Mouse (Mus musculus): ENCODE data around the gene Cela3b. TPM values are rescaled to one million over a fixed set of nuclear protein-coding genes. Genes with fewer than 3 reads are reported as not detected.
A peak's percentile ranks its signal among the peaks of the same experiment; 100 is the strongest.

Cela3b gene
- polyA plus RNA-seq, 1 experiment from 2014 or later = not detected

GRCm38 (mm10) chr4:137469845-137470692 lies 39.7 kb upstream of the Cela3b start:
- Histone ChIP-seq H3K4me3 (ENCODE audit: low read depth, low read length) (peak overlapping the region; percentile 72), H3K27me3 (replicated peaks; ENCODE audit: insufficient read depth, low read length) (no peaks in the 10 kb centered on the region), H3K27ac (ENCODE audit: low read length) (peak overlapping the region; percentile 87), H3K4me2 (replicated peaks; ENCODE audit: low read depth, low read length) (peak overlapping the region; percentile 96), H3K4me1 (ENCODE audit: insufficient read depth, low read depth, low read length) (peaks cover 21% of the 10 kb centered on the region; the same call in 1 of the 2 replicates), H3K9ac (replicated peaks; ENCODE audit: low read depth) (0 out of 2 replicates have a peak overlapping the region, but pooled peaks have one; percentile 77), H3K36me3 (ENCODE audit: insufficient read depth, low read length) (no peaks in the 10 kb centered on the region), H3K9me3 (ENCODE audit: low read length) (no peaks in the 10 kb centered on the region)
- ATAC-seq (no peak; the same call in 1 of the 2 replicates), DNase-seq (ENCODE audit: low spot score) (peak; percentile 54)
- peak; percentile 50 for TF ChIP-seq CTCF (IDR thresholded peaks at IDR 0.05)
- peak; percentile 10; the same call in 1 of the 2 replicates for TF ChIP-seq EP300 (IDR thresholded peaks at IDR 0.05)
- 37% methylated on average over 15 of the region's 15 CpGs for WGBS

GRCm38 (mm10) chr4:137469081-137469844 lies 38.9 kb upstream of the Cela3b start:
- Histone ChIP-seq H3K9ac (replicated peaks; ENCODE audit: low read depth) (peak overlapping the region; percentile 77), H3K4me1 (ENCODE audit: insufficient read depth, low read depth, low read length) (peaks cover 24% of the 10 kb centered on the region), H3K27me3 (replicated peaks; ENCODE audit: insufficient read depth, low read length) (no peaks in the 10 kb centered on the region), H3K36me3 (ENCODE audit: insufficient read depth, low read length) (no peaks in the 10 kb centered on the region), H3K27ac (ENCODE audit: low read length) (peak overlapping the region; percentile 87), H3K9me3 (ENCODE audit: low read length) (no peaks in the 10 kb centered on the region), H3K4me3 (ENCODE audit: low read depth, low read length) (peak overlapping the region; percentile 72), H3K4me2 (replicated peaks; ENCODE audit: low read depth, low read length) (peak overlapping the region; percentile 96)
- 4% methylated on average over 20 of the region's 20 CpGs for WGBS
- ATAC-seq (peak; percentile 65), DNase-seq (ENCODE audit: low spot score) (peak; percentile 82)
- TF ChIP-seq EP300 (IDR thresholded peaks at IDR 0.05) (peak; percentile 70), CTCF (IDR thresholded peaks at IDR 0.05) (peak; percentile 48)

- Histone ChIP-seq H3K9ac (replicated peaks; ENCODE audit: low read depth) (peak within 1 kb of the TSS; percentile 77), H3K4me3 (ENCODE audit: low read depth, low read length) (peak within 1 kb of the TSS; percentile 72), H3K4me2 (replicated peaks; ENCODE audit: low read depth, low read length) (peak within 1 kb of the TSS; percentile 96), H3K27me3 (replicated peaks; ENCODE audit: insufficient read depth, low read length) (no peaks in the 10 kb centered on the region), H3K9me3 (ENCODE audit: low read length) (no peaks in the 10 kb centered on the region), H3K4me1 (ENCODE audit: insufficient read depth, low read depth, low read length) (peaks cover 16% of the 10 kb centered on the region), H3K27ac (ENCODE audit: low read length) (peak within 1 kb of the TSS; percentile 87), H3K36me3 (ENCODE audit: insufficient read depth, low read length) (no peaks in the 10 kb centered on the region)
- DNase-seq (ENCODE audit: low spot score) (peak; percentile 95), ATAC-seq (peak; percentile 81)
- WGBS = 2% methylated on average over 45 of the region's 72 CpGs
- TF ChIP-seq CTCF (IDR thresholded peaks at IDR 0.05) = peak; percentile 23; the same call in 1 of the 2 replicates
- TF ChIP-seq EP300 (IDR thresholded peaks at IDR 0.05) = no peak
These were observed 38.1 kb upstream of the Cela3b start, which contains the start of gene Hspg2 for GRCm38 (mm10) chr4:137468260-137469080. Gene Hspg2 (plus strand): TSS chr4:137468769.

- ATAC-seq = no peak
- Histone ChIP-seq H3K9ac (replicated peaks; ENCODE audit: low read depth) (no peak overlapping the region), H3K27ac (ENCODE audit: low read length) (peak overlapping the region; percentile 4; the same call in 1 of the 2 replicates), H3K27me3 (replicated peaks; ENCODE audit: insufficient read depth, low read length) (no peaks in the 10 kb centered on the region), H3K4me3 (ENCODE audit: low read depth, low read length) (no peak overlapping the region), H3K4me2 (replicated peaks; ENCODE audit: low read depth, low read length) (no peak overlapping the region), H3K9me3 (ENCODE audit: low read length) (no peaks in the 10 kb centered on the region), H3K36me3 (ENCODE audit: insufficient read depth, low read length) (no peaks in the 10 kb centered on the region), H3K4me1 (ENCODE audit: insufficient read depth, low read depth, low read length) (peaks cover 17% of the 10 kb centered on the region)
- TF ChIP-seq CTCF (IDR thresholded peaks at IDR 0.05) = no peak
- no peak for TF ChIP-seq EP300 (IDR thresholded peaks at IDR 0.05)
- WGBS = 87% methylated on average over 2 of the region's 2 CpGs
- DNase-seq (ENCODE audit: low spot score) = no peak
These were observed 37.2 kb upstream of the Cela3b start for GRCm38 (mm10) chr4:137467525-137467924.

- no peaks in the 10 kb centered on the region for H3K36me3 ChIP-seq (ENCODE audit: insufficient read depth, low read length)
- WGBS = 65% methylated on average over 4 of the region's 4 CpGs
- no peak for TF ChIP-seq CTCF (IDR thresholded peaks at IDR 0.05)
- no peak overlapping the region for H3K4me2 ChIP-seq (replicated peaks; ENCODE audit: low read depth, low read length)
- H3K27me3 ChIP-seq (replicated peaks; ENCODE audit: insufficient read depth, low read length) = no peaks in the 10 kb centered on the region
- no peak overlapping the region for H3K4me3 ChIP-seq (ENCODE audit: low read depth, low read length)
- H3K4me1 ChIP-seq (ENCODE audit: insufficient read depth, low read depth, low read length) = peaks cover 17% of the 10 kb centered on the region
- peak; percentile 8 for DNase-seq (ENCODE audit: low spot score)
- H3K9ac ChIP-seq (replicated peaks; ENCODE audit: low read depth) = no peak overlapping the region
- no peaks in the 10 kb centered on the region for H3K9me3 ChIP-seq (ENCODE audit: low read length)
- H3K27ac ChIP-seq (ENCODE audit: low read length) = no peak overlapping the region
- ATAC-seq = no peak
These were observed 36.7 kb upstream of the Cela3b start for GRCm38 (mm10) chr4:137466991-137467390.
